Mouse (Mus musculus): Measurements from ENCODE around the gene C1ql2. TPM values are rescaled to one million over a fixed set of nuclear protein-coding genes. Genes with fewer than 3 reads are reported as not detected.

C1ql2 gene
- polyA plus RNA-seq, 1 experiment from 2014 or later: 0.40 TPM

Other genes starting within 250 kb of the C1ql2 start
- 921 and 969 TPM in 2 replicates for gene Dbi, start 219.5 kb upstream of the C1ql2 start, polyA plus RNA-seq (2016; fragmentation: Nextera tagmentation; extraction: Ambion mirVana)
- 23.7 and 30.2 TPM in 2 replicates for gene 3110009E18Rik, start 219.4 kb upstream of the C1ql2 start, polyA plus RNA-seq (2016; fragmentation: Nextera tagmentation; extraction: Ambion mirVana)
- gene Steap3, start 67.9 kb upstream of the C1ql2 start, polyA plus RNA-seq (2016; fragmentation: Nextera tagmentation; extraction: Ambion mirVana): 1.5 and 1.7 TPM in 2 replicates
- 0.13 TPM in 1 of 2 replicates, not detected in the other for gene Marco, start 164.4 kb downstream of the C1ql2 start, polyA plus RNA-seq (2016; fragmentation: Nextera tagmentation; extraction: Ambion mirVana)

All from forebrain, embryonic 12.5 days (tissue).